Mouse (Mus musculus): Measurements from ENCODE around the gene Dph6. TPM values are rescaled to one million over a fixed set of nuclear protein-coding genes. Genes with fewer than 3 reads are reported as not detected.

Gene Dph6
- 14.1 and 15.9 TPM in 2 replicates for polyA plus RNA-seq (2012; rRNA removed)

GRCm38 (mm10) chr2:114654365-114655239 is at the start of gene Dph6:
TSS of gene Dph6 (minus strand) at chr2:114654964.
- TF ChIP-seq POLR2A (IDR thresholded peaks at IDR 0.05; ENCODE audit: control insufficient read depth, extremely low read depth, insufficient read depth, low read length, poor library complexity) (0 out of 2 replicates have a peak, but pooled peaks have one; percentile 32), CTCF (IDR thresholded peaks at IDR 0.05; ENCODE audit: borderline replicate concordance, control insufficient read depth, extremely low read depth, insufficient read depth, low read length, poor library complexity) (no peak)
- Histone ChIP-seq H3K27ac (ENCODE audit: control insufficient read depth, insufficient read depth, low read length) (peak within 1 kb of the TSS; percentile 6; the same call in 1 of the 2 replicates), H3K4me3 (ENCODE audit: control insufficient read depth, insufficient read depth, low read length) (peak within 1 kb of the TSS; percentile 87), H3K36me3 (ENCODE audit: control insufficient read depth, insufficient read depth, low read length) (no peaks in the 10 kb centered on the region), H3K27me3 (ENCODE audit: control insufficient read depth, insufficient read depth, low read length) (no peaks in the 10 kb centered on the region), H3K4me1 (replicated peaks; ENCODE audit: control insufficient read depth, insufficient read depth, low read length) (no peaks in the 10 kb centered on the region)
- DNase-seq = peak; percentile 73
- under 1% methylated on average over 45 of the region's 45 CpGs for WGBS

- TF ChIP-seq POLR2A (IDR thresholded peaks at IDR 0.05; ENCODE audit: control insufficient read depth, extremely low read depth, insufficient read depth, low read length, poor library complexity) (no peak), CTCF (IDR thresholded peaks at IDR 0.05; ENCODE audit: borderline replicate concordance, control insufficient read depth, extremely low read depth, insufficient read depth, low read length, poor library complexity) (no peak)
- Histone ChIP-seq H3K27me3 (ENCODE audit: control insufficient read depth, insufficient read depth, low read length) (no peaks in the 10 kb centered on the region), H3K4me3 (ENCODE audit: control insufficient read depth, insufficient read depth, low read length) (no peak overlapping the region), H3K27ac (ENCODE audit: control insufficient read depth, insufficient read depth, low read length) (no peak overlapping the region), H3K36me3 (ENCODE audit: control insufficient read depth, insufficient read depth, low read length) (no peaks in the 10 kb centered on the region), H3K4me1 (replicated peaks; ENCODE audit: control insufficient read depth, insufficient read depth, low read length) (no peaks in the 10 kb centered on the region)
- DNase-seq = no peak
- WGBS = 78% methylated on average over 2 of the region's 2 CpGs
These were observed 46.4 kb upstream of the Dph6 start for GRCm38 (mm10) chr2:114700966-114701685.

- no peak for DNase-seq
- Histone ChIP-seq H3K4me1 (replicated peaks; ENCODE audit: control insufficient read depth, insufficient read depth, low read length) (no peaks in the 10 kb centered on the region), H3K27ac (ENCODE audit: control insufficient read depth, insufficient read depth, low read length) (no peak overlapping the region), H3K27me3 (ENCODE audit: control insufficient read depth, insufficient read depth, low read length) (no peaks in the 10 kb centered on the region), H3K4me3 (ENCODE audit: control insufficient read depth, insufficient read depth, low read length) (no peak overlapping the region), H3K36me3 (ENCODE audit: control insufficient read depth, insufficient read depth, low read length) (no peaks in the 10 kb centered on the region)
- TF ChIP-seq CTCF (IDR thresholded peaks at IDR 0.05; ENCODE audit: borderline replicate concordance, control insufficient read depth, extremely low read depth, insufficient read depth, low read length, poor library complexity) (no peak), POLR2A (IDR thresholded peaks at IDR 0.05; ENCODE audit: control insufficient read depth, extremely low read depth, insufficient read depth, low read length, poor library complexity) (no peak)
- WGBS = 76% methylated on average over 2 of the region's 2 CpGs
These were observed 36.8 kb upstream of the Dph6 start for GRCm38 (mm10) chr2:114691607-114692006.

GRCm38 (mm10) chr2:114687483-114687882 is 32.7 kb upstream of the Dph6 start:
- no peaks in the 10 kb centered on the region for H3K27me3 ChIP-seq (ENCODE audit: control insufficient read depth, insufficient read depth, low read length)
- H3K27ac ChIP-seq (ENCODE audit: control insufficient read depth, insufficient read depth, low read length) = no peak overlapping the region
- H3K4me1 ChIP-seq (replicated peaks; ENCODE audit: control insufficient read depth, insufficient read depth, low read length) = no peaks in the 10 kb centered on the region
- no peak overlapping the region for H3K4me3 ChIP-seq (ENCODE audit: control insufficient read depth, insufficient read depth, low read length)
- WGBS = 90% methylated on average over 1 of the region's 1 CpGs
- TF ChIP-seq CTCF (IDR thresholded peaks at IDR 0.05; ENCODE audit: borderline replicate concordance, control insufficient read depth, extremely low read depth, insufficient read depth, low read length, poor library complexity) (no peak), POLR2A (IDR thresholded peaks at IDR 0.05; ENCODE audit: control insufficient read depth, extremely low read depth, insufficient read depth, low read length, poor library complexity) (no peak)
- DNase-seq = no peak
- no peaks in the 10 kb centered on the region for H3K36me3 ChIP-seq (ENCODE audit: control insufficient read depth, insufficient read depth, low read length)

- 94% methylated on average over 4 of the region's 4 CpGs for WGBS
- H3K27me3 ChIP-seq (ENCODE audit: control insufficient read depth, insufficient read depth, low read length) = no peaks in the 10 kb centered on the region
- no peaks in the 10 kb centered on the region for H3K4me1 ChIP-seq (replicated peaks; ENCODE audit: control insufficient read depth, insufficient read depth, low read length)
- no peak overlapping the region for H3K4me3 ChIP-seq (ENCODE audit: control insufficient read depth, insufficient read depth, low read length)
- DNase-seq = no peak
- H3K36me3 ChIP-seq (ENCODE audit: control insufficient read depth, insufficient read depth, low read length) = no peaks in the 10 kb centered on the region
- no peak overlapping the region for H3K27ac ChIP-seq (ENCODE audit: control insufficient read depth, insufficient read depth, low read length)
- TF ChIP-seq CTCF (IDR thresholded peaks at IDR 0.05; ENCODE audit: borderline replicate concordance, control insufficient read depth, extremely low read depth, insufficient read depth, low read length, poor library complexity) (no peak), POLR2A (IDR thresholded peaks at IDR 0.05; ENCODE audit: control insufficient read depth, extremely low read depth, insufficient read depth, low read length, poor library complexity) (no peak)
These were observed 32.3 kb upstream of the Dph6 start for GRCm38 (mm10) chr2:114687081-114687480.

- TF ChIP-seq CTCF (IDR thresholded peaks at IDR 0.05; ENCODE audit: borderline replicate concordance, control insufficient read depth, extremely low read depth, insufficient read depth, low read length, poor library complexity) (no peak), POLR2A (IDR thresholded peaks at IDR 0.05; ENCODE audit: control insufficient read depth, extremely low read depth, insufficient read depth, low read length, poor library complexity) (no peak)
- WGBS = 10% methylated on average over 1 of the region's 1 CpGs
- DNase-seq = no peak
These were observed 19.1 kb upstream of the Dph6 start for GRCm38 (mm10) chr2:114673831-114674230.

More at GRCm38 (mm10) chr2:114673831-114674230, 19.1 kb upstream of the Dph6 start:
- Histone ChIP-seq H3K4me1 (replicated peaks; ENCODE audit: control insufficient read depth, insufficient read depth, low read length) (no peaks in the 10 kb centered on the region), H3K27ac (ENCODE audit: control insufficient read depth, insufficient read depth, low read length) (no peak overlapping the region), H3K27me3 (ENCODE audit: control insufficient read depth, insufficient read depth, low read length) (no peaks in the 10 kb centered on the region), H3K4me3 (ENCODE audit: control insufficient read depth, insufficient read depth, low read length) (no peak overlapping the region), H3K36me3 (ENCODE audit: control insufficient read depth, insufficient read depth, low read length) (no peaks in the 10 kb centered on the region)
